Mouse (Mus musculus) C2C12 (cell line): ENCODE data around the gene Irgq.

ENCODE experiments used
- CEBPB ChIP-seq: IDR thresholded peaks from one replicate; pipeline ENCODE4 v1.6.1; 2011; ENCODE audit warnings: low read depth, mild to moderate bottlenecking, control low read depth, moderate library complexity
- CTCF ChIP-seq: IDR thresholded peaks from one replicate; pipeline ENCODE4 v1.5.1; 2011; ENCODE audit not compliant: control insufficient read depth, insufficient read depth, insufficient read length
- FOSL1 ChIP-seq: IDR thresholded peaks from one replicate; pipeline ENCODE4 v1.8.0; 2011; ENCODE audit warnings: mild to moderate bottlenecking, low read length; ENCODE audit not compliant: poor library complexity, insufficient read depth, severe bottlenecking
- MAX ChIP-seq: IDR thresholded peaks from one replicate; pipeline ENCODE4 v1.6.1; 2011; ENCODE audit warnings: mild to moderate bottlenecking, control low read depth
- MYOD1 ChIP-seq: IDR thresholded peaks from one replicate; pipeline ENCODE4 v1.6.1; 2011; ENCODE audit warnings: low read depth; ENCODE audit not compliant: control insufficient read depth, insufficient read length
- MYOG ChIP-seq: IDR thresholded peaks from one replicate; pipeline ENCODE4 v1.6.1; 2011; ENCODE audit not compliant: control insufficient read depth, insufficient read length; ENCODE audit errors: extremely low read depth
- USF1 ChIP-seq: IDR thresholded peaks from one replicate; pipeline ENCODE4 v1.6.1; 2011; ENCODE audit warnings: low read depth, mild to moderate bottlenecking, control low read depth, moderate library complexity

- no peak for TF ChIP-seq CTCF
- TF ChIP-seq MAX: no peak
- no peak for TF ChIP-seq USF1
- no peak for TF ChIP-seq MYOD1
- no peak for TF ChIP-seq MYOG
- no peak for TF ChIP-seq CEBPB
- no peak for TF ChIP-seq FOSL1
Observed at GRCm38 (mm10) chr7:24506065-24506459, 24.4 kb upstream of the Irgq start.
